13 mouse cellular contexts compared by ENCODE assay signal in the genomic region with DNA sequence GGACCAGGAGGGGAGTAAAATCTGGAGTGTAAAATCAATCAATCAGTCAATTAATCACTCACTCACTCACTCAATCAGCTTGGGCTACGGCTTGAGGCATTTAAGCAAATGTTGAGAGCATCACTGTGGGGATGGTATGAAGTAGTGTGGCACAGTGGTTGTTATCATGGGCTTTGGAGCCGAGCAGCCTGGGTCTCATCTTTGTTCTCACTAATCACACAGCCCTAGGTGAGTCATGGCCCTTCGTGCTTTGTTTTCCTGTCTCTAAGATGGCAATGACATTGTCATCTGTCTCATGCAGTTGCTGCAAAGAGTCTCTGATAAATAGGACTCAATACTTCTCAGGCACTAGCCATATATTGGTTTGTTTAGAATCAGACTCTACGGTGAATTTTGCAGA.
"Had no signal": no experiment of that assay in that cellular context is flagged by ENCODE, and none has a peak within 500 bp of the region (broad histone marks: within the 10 kb centered on the region; RNA-seq: fewer than 3 reads in every experiment).

No protein-coding gene starts in this region.

- DNase-seq: cerebellum, postnatal 10 days; cerebellum, postnatal 14 days; cerebellum, postnatal 25 days; cerebellum, postnatal 36 days; embryo, embryonic 11 days; forebrain, postnatal 0 days; gastrocnemius, adult 2 months; gastrocnemius, postnatal 10 days; gastrocnemius, postnatal 14 days; gastrocnemius, postnatal 25 days; gastrocnemius, postnatal 36 days; heart, adult 18-20 months; heart, adult 2 months had no signal
